Mouse (Mus musculus): ENCODE measurements around the gene Aqp9.

- TF ChIP-seq TCF12 (IDR thresholded peaks at IDR 0.05; ENCODE audit: insufficient read depth, poor library complexity, severe bottlenecking), result no peak
- no peak for TF ChIP-seq POLR2A (IDR thresholded peaks at IDR 0.05; ENCODE audit: insufficient read length, low read depth)
- TF ChIP-seq MYOD1 (IDR thresholded peaks at IDR 0.05; ENCODE audit: control insufficient read depth in 1 of 3, insufficient read length in 2 of 3, low read depth in 2 of 3), result no peak
These were observed 45.2 kb upstream of the Aqp9 start for GRCm38 (mm10) chr9:71213636-71214035.
